8 mouse cellular contexts compared by ENCODE assay signal in the genomic region with DNA sequence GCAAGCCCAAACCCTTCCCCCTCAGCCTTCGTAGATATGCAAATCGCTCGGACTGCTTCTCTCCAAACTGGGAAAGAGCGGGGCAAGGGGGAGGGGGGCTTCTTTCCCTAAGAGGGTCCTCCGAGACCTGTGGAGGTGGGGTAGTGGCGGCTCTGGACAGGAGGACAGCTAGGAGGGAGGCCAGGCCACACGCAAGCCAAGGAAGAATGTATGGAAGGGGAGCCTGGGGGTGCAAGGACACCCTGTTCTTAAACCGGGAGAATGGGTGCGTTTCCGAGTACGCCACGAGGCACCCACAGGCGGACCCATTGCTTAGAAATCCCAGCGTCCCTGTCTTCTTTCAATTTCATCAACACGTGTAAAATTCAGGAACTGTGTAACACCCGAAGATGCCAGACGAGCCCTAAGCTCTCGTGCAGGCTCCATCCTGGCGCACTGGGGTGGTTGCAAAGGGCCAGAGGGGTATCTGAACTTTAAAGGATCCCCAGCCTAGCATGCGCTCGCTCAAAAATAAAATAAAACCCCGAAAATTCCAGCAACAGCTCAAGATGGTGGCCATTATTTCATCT. TPM values are rescaled to one million over a fixed set of nuclear protein-coding genes. Genes with fewer than 3 reads are reported as not detected.
A peak's percentile ranks its signal among the peaks of the same experiment; 100 is the strongest.
DNase-seq lines count a peak whose midpoint lies in the region; ATAC-seq lines count a peak whose summit lies in the region.

No protein-coding gene starts in this region.

- no peaks in the 10 kb centered on the region for H3K9me3 ChIP-seq in forebrain, embryonic 12.5 days
- H3K9me3 ChIP-seq in hindbrain, embryonic 16.5 days (ENCODE audit: control insufficient read depth, low read length), result no peaks in the 10 kb centered on the region
- no peaks in the 10 kb centered on the region for H3K9me3 ChIP-seq in lung, embryonic 16.5 days (ENCODE audit: control insufficient read depth, low read length)

- H3K36me3 ChIP-seq in forebrain, embryonic 12.5 days (replicated peaks), result peaks cover 23% of the 10 kb centered on the region
- no peaks in the 10 kb centered on the region for H3K36me3 ChIP-seq in hindbrain, embryonic 16.5 days (ENCODE audit: control insufficient read depth, insufficient read depth, low read length)
- H3K36me3 ChIP-seq in lung, embryonic 16.5 days (ENCODE audit: control insufficient read depth, insufficient read depth, low read length), result peaks cover 6% of the 10 kb centered on the region

- H3K9ac ChIP-seq in forebrain, embryonic 12.5 days, result peak overlapping the region; percentile 90
- 0 out of 2 replicates have a peak overlapping the region, but pooled peaks have one; percentile 11 for H3K9ac ChIP-seq in hindbrain, embryonic 16.5 days (ENCODE audit: low read depth, low read length)
- H3K9ac ChIP-seq in lung, embryonic 16.5 days (ENCODE audit: low read length), result peak overlapping the region; percentile 79

- H3K4me1 ChIP-seq in forebrain, embryonic 12.5 days, result peaks cover 71% of the 10 kb centered on the region
- peaks cover 58% of the 10 kb centered on the region for H3K4me1 ChIP-seq in hindbrain, embryonic 16.5 days (ENCODE audit: control insufficient read depth, insufficient read depth, low read depth, low read length)
- H3K4me1 ChIP-seq in lung, embryonic 16.5 days (replicated peaks; ENCODE audit: control insufficient read depth, insufficient read depth, low read length), result peaks cover 21% of the 10 kb centered on the region

- peak; percentile 49 for ATAC-seq in forebrain, embryonic 12.5 days (ENCODE audit: low FRiP score)
- ATAC-seq in hindbrain, embryonic 16.5 days, result no peak
- ATAC-seq in lung, embryonic 16.5 days (ENCODE audit: low read depth), result no peak; the same call in 1 of the 2 replicates

- peaks cover 32% of the 10 kb centered on the region for H3K27me3 ChIP-seq in forebrain, embryonic 12.5 days
- peaks cover 24% of the 10 kb centered on the region for H3K27me3 ChIP-seq in hindbrain, embryonic 16.5 days (replicated peaks; ENCODE audit: control insufficient read depth, insufficient read depth, low read length)
- H3K27me3 ChIP-seq in lung, embryonic 16.5 days (ENCODE audit: control insufficient read depth, insufficient read depth, low read depth, low read length), result peaks cover 5% of the 10 kb centered on the region

- peak overlapping the region; percentile 96 for H3K4me2 ChIP-seq in forebrain, embryonic 12.5 days
- peak overlapping the region; percentile 90 for H3K4me2 ChIP-seq in hindbrain, embryonic 16.5 days (ENCODE audit: low read length)
- peak overlapping the region; percentile 93 for H3K4me2 ChIP-seq in lung, embryonic 16.5 days (ENCODE audit: low read depth, low read length)

- peak overlapping the region; percentile 96 for H3K27ac ChIP-seq in forebrain, embryonic 12.5 days
- H3K27ac ChIP-seq in hindbrain, embryonic 16.5 days (ENCODE audit: low read depth, low read length), result peak overlapping the region; percentile 46; the same call in 1 of the 2 replicates
- H3K27ac ChIP-seq in lung, embryonic 16.5 days (ENCODE audit: low read length), result peak overlapping the region; percentile 99

- H3K4me3 ChIP-seq in forebrain, embryonic 12.5 days (replicated peaks), result peak overlapping the region; percentile 69
- H3K4me3 ChIP-seq in hindbrain, embryonic 16.5 days (ENCODE audit: low read length), result peak overlapping the region; percentile 44
- peak overlapping the region; percentile 78 for H3K4me3 ChIP-seq in lung, embryonic 16.5 days (ENCODE audit: low read length)

- DNase-seq in left cerebral cortex, postnatal 4 days, result peak; percentile 67
- no peak for DNase-seq in left cerebral cortex, postnatal 25 days (ENCODE audit: low spot score in 2 of 2)
- DNase-seq in testis, postnatal 10 days (ENCODE audit: low spot score), result peak; percentile 54
- DNase-seq in layer of hippocampus, postnatal 14 days (ENCODE audit: low spot score in 2 of 2), result no peak
- DNase-seq in right cerebral cortex, postnatal 25 days, result no peak

- WGBS in forebrain, embryonic 12.5 days, result under 1% methylated on average over 22 of the region's 22 CpGs
- WGBS in hindbrain, embryonic 16.5 days, result under 1% methylated on average over 22 of the region's 22 CpGs
- WGBS in lung, embryonic 16.5 days, result under 1% methylated on average over 22 of the region's 22 CpGs

- intact Hi-C loops in left cerebral cortex, postnatal 4 days (cut with DNase I), result no loop called here
- intact Hi-C loops in left cerebral cortex, postnatal 25 days (cut with DNase I), result loop anchor here (2.0 to 5.0 kb wide), 2 partner anchors 92 to 171 kb away; no protein-coding TSS in a partner anchor

RNA-seq across cellular contexts. Expression of a gene that starts 0.4 kb away (rescaled TPM):
- total RNA-seq in left cerebral cortex, postnatal 4 days (2021), result 10 to 100 TPM; 27.5 to 30.5 TPM
- 10 to 100 TPM; 44.4 to 52.2 TPM for total RNA-seq in left cerebral cortex, postnatal 25 days (2021)
- 214 and 257 TPM in 2 replicates for polyA plus RNA-seq in forebrain, embryonic 12.5 days (2016; fragmentation: Nextera tagmentation; extraction: Ambion mirVana)
- 31.0 and 33.5 TPM in 2 replicates for polyA plus RNA-seq in hindbrain, embryonic 16.5 days (2015; fragmentation: Nextera tagmentation; extraction: Ambion mirVana)
- 92.5 and 122 TPM in 2 replicates for polyA plus RNA-seq in lung, embryonic 16.5 days (2015; fragmentation: Nextera tagmentation; extraction: Ambion mirVana)
- total RNA-seq in layer of hippocampus, postnatal 14 days (2021), result 10 to 100 TPM; 29.0 to 29.6 TPM

RNA-seq across cellular contexts. Expression of a gene that starts 25.2 kb away (rescaled TPM):
- 10 to 100 TPM; 33.5 to 36.0 TPM for total RNA-seq in left cerebral cortex, postnatal 4 days (2021)
- total RNA-seq in left cerebral cortex, postnatal 25 days (2021), result 10 to 100 TPM; 24.4 to 25.3 TPM
- 32.6 and 34.0 TPM in 2 replicates for polyA plus RNA-seq in forebrain, embryonic 12.5 days (2016; fragmentation: Nextera tagmentation; extraction: Ambion mirVana)
- 29.7 and 32.5 TPM in 2 replicates for polyA plus RNA-seq in hindbrain, embryonic 16.5 days (2015; fragmentation: Nextera tagmentation; extraction: Ambion mirVana)
- polyA plus RNA-seq in lung, embryonic 16.5 days (2015; fragmentation: Nextera tagmentation; extraction: Ambion mirVana), result 28.2 and 29.1 TPM in 2 replicates
- total RNA-seq in layer of hippocampus, postnatal 14 days (2021), result 10 to 100 TPM; 24.0 to 29.0 TPM

RNA-seq across cellular contexts. Expression of a gene that starts 43.8 kb away (rescaled TPM):
- total RNA-seq in left cerebral cortex, postnatal 4 days (2021), result under 1 TPM; 0.26 to 0.62 TPM
- not detected for total RNA-seq in left cerebral cortex, postnatal 25 days (2021)
- 69.9 and 94.0 TPM in 2 replicates for polyA plus RNA-seq in forebrain, embryonic 12.5 days (2016; fragmentation: Nextera tagmentation; extraction: Ambion mirVana)
- polyA plus RNA-seq in hindbrain, embryonic 16.5 days (2015; fragmentation: Nextera tagmentation; extraction: Ambion mirVana), result 22.7 and 23.6 TPM in 2 replicates
- not detected in 2 replicates for polyA plus RNA-seq in lung, embryonic 16.5 days (2015; fragmentation: Nextera tagmentation; extraction: Ambion mirVana)
- total RNA-seq in layer of hippocampus, postnatal 14 days (2021), result not detected

Comparison
In these comparisons a context has a peak if more than half of its experiments do, and no peak if none do; other contexts are left out.
1. DNase-seq: peak in left cerebral cortex, postnatal 4 days (single experiment) and testis, postnatal 10 days (single experiment); none in left cerebral cortex, postnatal 25 days (0 of 2), layer of hippocampus, postnatal 14 days (0 of 2) and right cerebral cortex, postnatal 25 days (single experiment).
2. H3K27ac ChIP-seq: peak in every context shown above with its lines; median percentile 99 in lung, embryonic 16.5 days; 96 in forebrain, embryonic 12.5 days; 46 in hindbrain, embryonic 16.5 days.
3. H3K9ac ChIP-seq: peak in every context shown above with its lines; median percentile 90 in forebrain, embryonic 12.5 days; 79 in lung, embryonic 16.5 days; 11 in hindbrain, embryonic 16.5 days.
4. Peak in every context shown above with its lines, with median percentiles within 50 percentile points of each other: H3K4me2 ChIP-seq and H3K4me3 ChIP-seq.